13 mouse cellular contexts compared by ENCODE assay signal in the genomic region with DNA sequence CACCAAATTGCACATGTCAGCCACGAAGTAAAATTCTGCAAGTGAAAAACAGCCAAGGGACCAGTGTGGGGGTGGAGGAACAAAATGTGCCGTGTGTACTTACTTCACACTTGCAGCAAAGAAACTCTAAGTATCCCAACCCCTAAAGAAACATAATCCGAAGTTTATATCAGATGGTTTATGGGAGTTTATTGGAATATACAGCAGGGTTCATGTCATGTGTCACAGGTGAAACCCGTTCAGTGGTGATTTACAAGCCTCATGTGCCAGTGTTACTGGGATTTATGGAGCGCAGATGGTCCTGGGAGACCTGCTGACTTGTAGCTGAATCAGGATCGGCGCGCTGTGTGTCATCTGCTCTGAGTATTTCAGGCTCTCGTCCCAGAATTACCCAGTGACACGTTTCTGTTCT.
DNase-seq lines count a peak whose midpoint lies in the region; ATAC-seq and TF ChIP-seq lines count a peak whose summit lies in the region.
"Had no signal": no experiment of that assay in that cellular context is flagged by ENCODE, and none has a peak within 500 bp of the region (broad histone marks: within the 10 kb centered on the region; RNA-seq: fewer than 3 reads in every experiment).

No protein-coding gene starts in this region.

- intact Hi-C loops in left cerebral cortex, postnatal 14 days (cut with DNase I): no loop called here

- 89% methylated on average over 10 of the region's 10 CpGs for WGBS in midbrain, postnatal 0 days
- WGBS in midbrain, embryonic 10.5 days: 88% methylated on average over 10 of the region's 10 CpGs
- 93% methylated on average over 10 of the region's 10 CpGs for WGBS in thymus, adult 2 months

- ATAC-seq in midbrain, postnatal 0 days (ENCODE audit: low FRiP score): no peak
- ATAC-seq in megakaryocyte-erythroid progenitor cell, adult 5-6 weeks (replicated peaks; ENCODE audit: low FRiP score, low TSS enrichment, poor library complexity, severe bottlenecking): no peak

- H3K4me3 ChIP-seq in midbrain, postnatal 0 days (ENCODE audit: low read depth, low read length): no peak overlapping the region
- no peak overlapping the region for H3K4me3 ChIP-seq in midbrain, embryonic 10.5 days
- H3K4me3 ChIP-seq in thymus, adult 2 months (ENCODE audit: control insufficient read depth, insufficient read depth, low read length): no peak overlapping the region
- H3K4me3 ChIP-seq: erythroblast, embryonic 14.5 days; hindbrain, embryonic 13.5 days had no signal

- H3K27ac ChIP-seq in midbrain, postnatal 0 days (ENCODE audit: low read depth, low read length): no peak overlapping the region
- H3K27ac ChIP-seq in midbrain, embryonic 10.5 days (replicated peaks): no peak overlapping the region
- H3K27ac ChIP-seq in thymus, adult 2 months (ENCODE audit: control insufficient read depth, insufficient read depth, low read length): no peak overlapping the region
- H3K27ac ChIP-seq: hindbrain, embryonic 13.5 days; stomach, postnatal 0 days had no signal

- H3K9ac ChIP-seq in midbrain, postnatal 0 days (replicated peaks; ENCODE audit: low read length, poor library complexity, severe bottlenecking): no peak overlapping the region
- H3K9ac ChIP-seq: hindbrain, embryonic 13.5 days had no signal

- no peak for TF ChIP-seq POLR2A in thymus, adult 2 months (IDR thresholded peaks at IDR 0.05; ENCODE audit: control insufficient read depth, extremely low read depth, insufficient read depth, low read length, poor library complexity)

- DNase-seq in midbrain, postnatal 0 days (ENCODE audit: low spot score): peak; percentile 47
- no peak for DNase-seq in midbrain, embryonic 10.5 days (ENCODE audit: low spot score)
- DNase-seq in embryo, embryonic 11.5 days (ENCODE audit: low read depth, low spot score): peak; percentile 56
- DNase-seq in left cerebral cortex, postnatal 14 days (ENCODE audit: low spot score in 2 of 2): peak; percentile 49 to 50
- DNase-seq in right cerebral cortex, postnatal 36 days (ENCODE audit: low spot score in 2 of 2): peak; percentile 36 to 37
- no peak for DNase-seq in ovary, adult 18-20 months (ENCODE audit: low spot score)
- no peak for DNase-seq in thymus, adult 2 months
- DNase-seq: adrenal gland, postnatal 36 days; lung, adult 2 months had no signal

- H3K36me3 ChIP-seq in midbrain, postnatal 0 days (ENCODE audit: insufficient read depth, low read length): no peaks in the 10 kb centered on the region
- no peaks in the 10 kb centered on the region for H3K36me3 ChIP-seq in midbrain, embryonic 10.5 days
- H3K36me3 ChIP-seq in thymus, adult 2 months (ENCODE audit: control insufficient read depth, insufficient read depth, low read length): no peaks in the 10 kb centered on the region
- H3K36me3 ChIP-seq: hindbrain, embryonic 13.5 days had no signal

- no peaks in the 10 kb centered on the region for H3K27me3 ChIP-seq in midbrain, postnatal 0 days (ENCODE audit: insufficient read depth, low read length)
- no peaks in the 10 kb centered on the region for H3K27me3 ChIP-seq in midbrain, embryonic 10.5 days (ENCODE audit: low read depth, poor library complexity, severe bottlenecking)
- no peaks in the 10 kb centered on the region for H3K27me3 ChIP-seq in thymus, adult 2 months (ENCODE audit: control insufficient read depth, insufficient read depth, low read length)
- H3K27me3 ChIP-seq: hindbrain, embryonic 13.5 days had no signal

- H3K9me3 ChIP-seq in midbrain, postnatal 0 days (ENCODE audit: low read length): no peaks in the 10 kb centered on the region
- no peaks in the 10 kb centered on the region for H3K9me3 ChIP-seq in midbrain, embryonic 10.5 days (replicated peaks)
- H3K9me3 ChIP-seq: hindbrain, embryonic 13.5 days had no signal

- H3K4me2 ChIP-seq in midbrain, postnatal 0 days (ENCODE audit: low read depth, low read length, poor library complexity, severe bottlenecking): no peak overlapping the region
- H3K4me2 ChIP-seq: hindbrain, embryonic 13.5 days had no signal

- no peak for TF ChIP-seq CTCF in midbrain, postnatal 0 days (IDR thresholded peaks at IDR 0.05)
- TF ChIP-seq CTCF in thymus, adult 2 months (IDR thresholded peaks at IDR 0.05; ENCODE audit: borderline replicate concordance, control insufficient read depth, extremely low read depth, insufficient read depth, low read length, poor library complexity): no peak

- no peaks in the 10 kb centered on the region for H3K4me1 ChIP-seq in midbrain, postnatal 0 days (ENCODE audit: insufficient read depth, low read length)
- no peaks in the 10 kb centered on the region for H3K4me1 ChIP-seq in midbrain, embryonic 10.5 days
- H3K4me1 ChIP-seq in thymus, adult 2 months (replicated peaks; ENCODE audit: control insufficient read depth, insufficient read depth, low read length): no peaks in the 10 kb centered on the region

Comparison
In these comparisons a context has a peak if more than half of its experiments do, and no peak if none do; other contexts are left out.
1. DNase-seq: peak in midbrain, postnatal 0 days (single experiment), embryo, embryonic 11.5 days (single experiment), left cerebral cortex, postnatal 14 days (2 of 2) and right cerebral cortex, postnatal 36 days (2 of 2); none in midbrain, embryonic 10.5 days (single experiment), ovary, adult 18-20 months (single experiment) and thymus, adult 2 months (single experiment).